Mouse (Mus musculus) lung, adult 2 months (tissue): ENCODE measurements around the gene Gucy2d.

ENCODE experiments used
- CTCF ChIP-seq: fragments of 200-500 bp; IDR thresholded peaks from 2 replicates; pipeline ENCODE4 v1.5.1; 2011; ENCODE audit warnings: mild to moderate bottlenecking, low read length, control low read depth; ENCODE audit not compliant: insufficient read depth
- POLR2A ChIP-seq: fragments of 200-500 bp; IDR thresholded peaks from 2 replicates; pipeline ENCODE4 v1.6.1; 2011; ENCODE audit warnings: low read depth, mild to moderate bottlenecking, control low read depth, low read length, borderline replicate concordance; ENCODE audit errors: extremely low read depth

DNA sequence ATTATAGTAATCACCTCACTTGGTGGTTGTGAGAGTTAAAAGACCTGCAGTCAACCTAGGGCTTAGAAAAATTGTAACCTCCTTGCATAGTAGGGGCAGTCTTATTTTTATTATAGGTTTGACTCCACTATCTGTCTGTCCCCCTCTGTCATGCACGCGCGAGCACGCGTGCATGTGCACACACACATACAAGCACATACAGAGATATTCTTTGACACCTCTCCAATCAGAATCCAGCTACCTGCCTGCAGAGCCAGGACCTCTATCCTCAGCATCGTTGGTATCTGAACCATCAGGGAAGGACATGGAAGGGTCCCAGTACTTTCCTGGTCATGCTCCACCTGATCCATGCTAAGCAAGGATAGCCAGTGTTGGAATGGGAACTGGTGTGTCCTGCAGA is 50.7 kb downstream of the Gucy2d start:
- no peak for TF ChIP-seq CTCF
- no peak for TF ChIP-seq POLR2A
